8 mouse cellular contexts compared by ENCODE assay signal in the genomic region with DNA sequence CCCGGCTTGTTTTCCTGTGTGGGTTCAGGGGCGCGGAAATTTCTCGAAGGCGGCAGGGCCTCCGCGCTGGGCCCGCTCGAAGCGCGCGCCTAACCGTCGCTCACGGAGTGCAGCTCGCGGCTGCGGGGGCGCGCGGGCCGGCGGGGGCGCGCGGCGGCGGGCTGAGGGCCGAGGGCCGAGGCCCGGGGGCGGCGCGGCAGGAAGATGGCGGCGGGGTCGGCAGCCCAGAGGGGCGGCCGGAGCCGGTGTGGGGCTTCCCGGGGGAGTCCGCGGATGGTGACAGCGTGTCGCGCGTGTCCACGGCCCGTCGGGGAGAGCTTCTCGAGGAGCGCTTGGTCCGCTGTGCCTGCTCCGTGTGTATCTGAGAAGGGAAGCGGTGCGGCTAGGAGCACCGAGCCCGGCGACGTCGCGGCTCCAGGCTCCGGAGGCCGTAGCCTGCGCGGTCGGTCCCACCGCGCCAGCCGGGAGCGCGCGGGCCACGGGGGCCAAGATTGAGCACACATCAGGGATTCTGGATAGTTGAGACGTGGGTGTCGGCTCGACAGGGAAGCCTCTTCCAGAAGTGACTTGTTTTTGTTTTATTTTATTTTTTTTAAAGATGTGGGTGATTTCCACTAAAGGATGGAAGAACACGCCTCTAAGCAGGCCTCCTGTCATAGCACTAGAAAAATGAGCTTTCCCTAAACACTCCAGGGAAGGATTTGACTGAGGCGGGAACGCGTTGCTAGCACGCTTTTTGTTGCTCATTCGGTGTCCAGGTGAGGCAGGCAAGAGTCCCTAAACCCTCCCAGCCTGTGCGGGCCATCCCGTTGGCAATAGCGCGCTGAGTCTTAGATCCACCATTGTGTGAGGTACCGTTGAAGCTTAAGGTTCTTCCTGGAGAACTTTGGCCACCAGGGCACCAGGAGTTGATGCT. TPM values are rescaled to one million over a fixed set of nuclear protein-coding genes. Genes with fewer than 3 reads are reported as not detected.
DNase-seq lines count a peak whose midpoint lies in the region; ATAC-seq and TF ChIP-seq lines count a peak whose summit lies in the region.

No protein-coding gene starts in this region.

- DNase-seq in brain, adult 2 months (ENCODE audit: low read depth, low spot score), result peak; percentile 77
- DNase-seq in hindbrain, embryonic 10.5 days (ENCODE audit: low spot score), result peak; percentile 40
- DNase-seq in layer of hippocampus, postnatal 25 days (ENCODE audit: extremely low spot score in 1 of 2, low spot score in 1 of 2), result peak; percentile 52 to 60
- DNase-seq in lung, postnatal 36 days, result peak; percentile 59
- peak; percentile 55 to 56 for DNase-seq in right cerebral cortex, adult 2 months (ENCODE audit: low spot score in 2 of 2)
- DNase-seq in urinary bladder, postnatal 10 days (ENCODE audit: low spot score), result peak; percentile 14

- H3K27ac ChIP-seq in ES-Bruce4 (ENCODE audit: insufficient read depth, low read length), result no peak overlapping the region
- H3K27ac ChIP-seq in forebrain, embryonic 13.5 days, result peak overlapping the region; percentile 98
- H3K27ac ChIP-seq in hindbrain, embryonic 10.5 days, result peak overlapping the region; percentile 97

- peaks cover 2% of the 10 kb centered on the region for H3K4me1 ChIP-seq in ES-Bruce4 (ENCODE audit: control insufficient read depth, insufficient read depth, low read length)
- H3K4me1 ChIP-seq in forebrain, embryonic 13.5 days, result peaks cover 44% of the 10 kb centered on the region
- H3K4me1 ChIP-seq in hindbrain, embryonic 10.5 days (replicated peaks), result peaks cover 37% of the 10 kb centered on the region

- peak; percentile 64 for ATAC-seq in forebrain, embryonic 13.5 days

- H3K27me3 ChIP-seq in ES-Bruce4 (ENCODE audit: control insufficient read depth, insufficient read depth, low read length, poor library complexity, severe bottlenecking), result no peaks in the 10 kb centered on the region
- H3K27me3 ChIP-seq in forebrain, embryonic 13.5 days, result no peaks in the 10 kb centered on the region
- no peaks in the 10 kb centered on the region for H3K27me3 ChIP-seq in hindbrain, embryonic 10.5 days (ENCODE audit: insufficient read depth, poor library complexity, severe bottlenecking)

- WGBS in forebrain, embryonic 13.5 days, result under 1% methylated on average over 57 of the region's 88 CpGs
- WGBS in hindbrain, embryonic 10.5 days, result under 1% methylated on average over 87 of the region's 88 CpGs

- H3K4me2 ChIP-seq in forebrain, embryonic 13.5 days, result peak overlapping the region; percentile 91

- H3K36me3 ChIP-seq in ES-Bruce4 (ENCODE audit: control insufficient read depth, insufficient read depth, low read length, poor library complexity, severe bottlenecking), result no peaks in the 10 kb centered on the region
- H3K36me3 ChIP-seq in forebrain, embryonic 13.5 days (ENCODE audit: poor library complexity, severe bottlenecking), result no peaks in the 10 kb centered on the region
- H3K36me3 ChIP-seq in hindbrain, embryonic 10.5 days, result no peaks in the 10 kb centered on the region

- TF ChIP-seq CTCF in ES-Bruce4 (IDR thresholded peaks at IDR 0.05; ENCODE audit: low read depth, low read length), result no peak

- H3K4me3 ChIP-seq in ES-Bruce4 (ENCODE audit: low read depth, low read length), result peak overlapping the region; percentile 94
- peak overlapping the region; percentile 73 for H3K4me3 ChIP-seq in forebrain, embryonic 13.5 days
- peak overlapping the region; percentile 85 for H3K4me3 ChIP-seq in hindbrain, embryonic 10.5 days

- peak overlapping the region; percentile 98 for H3K9ac ChIP-seq in ES-Bruce4 (ENCODE audit: low read depth, poor library complexity, severe bottlenecking)
- peak overlapping the region; percentile 84 for H3K9ac ChIP-seq in forebrain, embryonic 13.5 days

- no peaks in the 10 kb centered on the region for H3K9me3 ChIP-seq in ES-Bruce4 (replicated peaks; ENCODE audit: control insufficient read depth, insufficient read depth, low read length, poor library complexity, severe bottlenecking)
- no peaks in the 10 kb centered on the region for H3K9me3 ChIP-seq in forebrain, embryonic 13.5 days (replicated peaks)
- H3K9me3 ChIP-seq in hindbrain, embryonic 10.5 days, result no peaks in the 10 kb centered on the region

- TF ChIP-seq EP300 in ES-Bruce4 (IDR thresholded peaks at IDR 0.05; ENCODE audit: insufficient read depth, low read depth, low read length), result no peak

- TF ChIP-seq POLR2A in ES-Bruce4 (IDR thresholded peaks at IDR 0.05; ENCODE audit: insufficient read depth, low read length), result no peak

RNA-seq across cellular contexts. Expression of a gene that starts 0.9 kb away (rescaled TPM):
- 42.7 and 52.9 TPM in 2 replicates for polyA plus RNA-seq in ES-Bruce4 (2011; ENCODE audit: insufficient read depth, insufficient read length, low read depth, missing spikeins)
- 29.6 and 30.5 TPM in 2 replicates for polyA plus RNA-seq in forebrain, embryonic 13.5 days (2015; fragmentation: Nextera tagmentation; extraction: Ambion mirVana)
- 21.1 and 24.8 TPM in 2 replicates for polyA plus RNA-seq in hindbrain, embryonic 10.5 days (2016; fragmentation: Nextera tagmentation; extraction: Ambion mirVana)
- 10 to 100 TPM; 13.0 to 15.8 TPM for total RNA-seq in layer of hippocampus, postnatal 25 days (2021)

RNA-seq across cellular contexts. Expression of a gene that starts 45.5 kb away (rescaled TPM):
- 116 and 122 TPM in 2 replicates for polyA plus RNA-seq in ES-Bruce4 (2011; ENCODE audit: insufficient read depth, insufficient read length, low read depth, missing spikeins)
- 340 and 354 TPM in 2 replicates for polyA plus RNA-seq in forebrain, embryonic 13.5 days (2015; fragmentation: Nextera tagmentation; extraction: Ambion mirVana)
- 261 and 297 TPM in 2 replicates for polyA plus RNA-seq in hindbrain, embryonic 10.5 days (2016; fragmentation: Nextera tagmentation; extraction: Ambion mirVana)
- total RNA-seq in layer of hippocampus, postnatal 25 days (2021), result 100 to 1,000 TPM; 268 to 278 TPM

RNA-seq across cellular contexts. Expression of a gene that starts 45.6 kb away (rescaled TPM):
- polyA plus RNA-seq in ES-Bruce4 (2011; ENCODE audit: insufficient read depth, insufficient read length, low read depth, missing spikeins), result 24.0 and 25.0 TPM in 2 replicates
- polyA plus RNA-seq in forebrain, embryonic 13.5 days (2015; fragmentation: Nextera tagmentation; extraction: Ambion mirVana), result 37.9 and 43.6 TPM in 2 replicates
- 60.8 and 68.0 TPM in 2 replicates for polyA plus RNA-seq in hindbrain, embryonic 10.5 days (2016; fragmentation: Nextera tagmentation; extraction: Ambion mirVana)
- total RNA-seq in layer of hippocampus, postnatal 25 days (2021), result 10 to 100 TPM; 23.8 to 25.6 TPM

Comparison
In these comparisons a context has a peak if more than half of its experiments do, and no peak if none do; other contexts are left out.
1. DNase-seq: peak in every context shown above with its lines; median percentile 77 in brain, adult 2 months; 59 in lung, postnatal 36 days; 56 in layer of hippocampus, postnatal 25 days; 56 in right cerebral cortex, adult 2 months; 40 in hindbrain, embryonic 10.5 days; 14 in urinary bladder, postnatal 10 days.